Mouse (Mus musculus) cerebellum, postnatal 4 days (tissue): ENCODE measurements around the gene Ms4a4c.
"Not testable (repeated sequence)": the region's sequence is repeated elsewhere in the genome, so short reads cannot be mapped to it uniquely, and the experiment has no call there.

Experiments used
- DNase-seq, 2 experiments: peaks; one replicate each; pipeline ENCODE4 v3.0.0; 2022; ENCODE audit warnings: low spot score in 2 of 2, mixed read lengths in 1 of 2

Gene Ms4a4c

DNA sequence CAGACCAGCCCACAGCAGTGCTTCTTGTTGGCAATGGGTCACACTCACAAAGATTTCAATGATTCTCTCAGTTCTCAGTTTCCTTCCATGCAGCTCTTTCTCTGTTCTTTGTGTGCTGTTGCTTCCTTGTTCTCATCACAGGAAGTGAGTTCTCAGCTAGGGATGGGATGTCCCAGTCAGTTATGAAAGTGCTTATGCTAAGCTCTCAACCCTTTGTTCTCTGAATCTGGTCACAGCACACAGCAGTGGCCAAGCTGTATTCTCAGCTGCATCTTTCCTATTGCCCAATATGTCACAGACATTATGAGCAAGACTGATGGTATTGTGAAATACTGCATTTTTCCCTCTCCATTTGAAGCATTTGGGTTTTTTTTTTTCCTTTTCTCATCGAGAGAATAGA lies 60.2 kb downstream of the Ms4a4c start:
- DNase-seq = not testable (repeated sequence)

- DNase-seq = no peak
Observed at GRCm38 (mm10) chr19:11466471-11466870, 61.9 kb downstream of the Ms4a4c start.

- not testable (repeated sequence) for DNase-seq
Observed at GRCm38 (mm10) chr19:11468361-11468760, 63.8 kb downstream of the Ms4a4c start.

DNA sequence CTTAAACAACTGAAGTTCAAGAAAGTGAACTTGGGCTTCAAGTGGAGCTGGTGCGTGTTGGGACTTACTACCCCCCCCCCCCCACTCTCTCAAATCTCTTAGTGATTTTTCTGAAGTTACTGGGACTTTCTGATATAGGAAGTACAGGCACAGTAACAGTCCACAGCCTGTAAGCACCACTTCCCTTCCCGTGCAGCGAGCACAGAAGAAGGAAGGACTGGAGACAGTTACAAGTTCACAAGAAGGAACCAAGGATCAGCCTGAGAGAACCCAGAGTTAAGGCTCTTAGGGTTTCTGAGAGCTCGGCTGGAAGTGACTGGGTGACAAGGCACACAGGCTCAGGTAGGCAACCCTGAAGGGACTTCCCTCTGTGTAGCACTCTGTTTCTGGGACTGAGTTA lies 64.6 kb downstream of the Ms4a4c start, which contains the start of gene Ms4a6c:
Gene Ms4a6c, plus strand, starts transcription at position 152 of the 400 bp plus-strand sequence.
- not testable (repeated sequence) for DNase-seq
